Mouse (Mus musculus): Measurements from ENCODE around the gene Zfp90. TPM values are rescaled to one million over a fixed set of nuclear protein-coding genes. Genes with fewer than 3 reads are reported as not detected.
A peak's percentile ranks its signal among the peaks of the same experiment; 100 is the strongest.

Zfp90 gene
- polyA plus RNA-seq (2016; fragmentation: Nextera tagmentation; extraction: Ambion mirVana): 22.3 and 24.5 TPM in 2 replicates

DNA sequence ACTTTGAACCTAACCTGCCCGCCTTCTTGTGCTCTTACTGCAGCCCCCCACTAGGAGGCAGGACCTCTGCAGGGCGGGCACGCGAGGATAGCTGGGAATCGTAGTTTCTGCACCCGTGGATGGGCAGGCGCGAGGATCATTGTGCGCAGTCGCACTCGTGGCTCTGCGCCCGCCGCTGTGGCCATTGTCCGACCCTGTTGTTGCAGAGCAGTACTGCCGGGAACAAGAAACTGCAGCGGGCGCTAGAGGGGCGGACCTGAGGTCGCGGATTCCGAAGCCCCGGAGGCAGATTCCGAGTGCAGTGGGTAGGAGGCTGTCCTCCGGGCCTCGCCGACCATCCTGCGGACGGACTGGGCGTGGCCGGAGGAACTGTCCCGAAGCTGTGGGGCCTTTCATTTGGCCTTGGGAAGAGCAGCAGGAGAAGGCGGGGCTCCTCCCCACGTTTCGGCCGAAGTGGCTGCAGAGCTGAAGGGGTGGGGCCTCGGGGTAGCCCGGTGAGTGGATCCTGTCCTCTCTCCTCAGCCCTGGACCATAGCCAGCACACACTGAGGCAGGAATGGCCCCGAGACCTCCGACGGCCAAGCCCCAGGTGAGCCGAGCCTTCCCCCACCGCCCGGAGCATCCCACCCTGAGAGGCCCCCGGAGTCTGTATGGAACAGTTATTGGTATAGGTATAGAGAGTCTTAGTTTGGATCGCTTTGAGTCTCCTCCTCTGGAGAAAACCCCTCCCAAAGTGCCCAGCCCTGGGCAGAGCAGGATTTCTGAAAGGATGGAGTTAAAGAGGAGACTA lies at the start of gene Zfp90:
Gene Zfp90 (plus strand): TSS at position 146 of the 790 bp plus-strand sequence.
- WGBS: under 1% methylated on average over 46 of the region's 46 CpGs

DNA sequence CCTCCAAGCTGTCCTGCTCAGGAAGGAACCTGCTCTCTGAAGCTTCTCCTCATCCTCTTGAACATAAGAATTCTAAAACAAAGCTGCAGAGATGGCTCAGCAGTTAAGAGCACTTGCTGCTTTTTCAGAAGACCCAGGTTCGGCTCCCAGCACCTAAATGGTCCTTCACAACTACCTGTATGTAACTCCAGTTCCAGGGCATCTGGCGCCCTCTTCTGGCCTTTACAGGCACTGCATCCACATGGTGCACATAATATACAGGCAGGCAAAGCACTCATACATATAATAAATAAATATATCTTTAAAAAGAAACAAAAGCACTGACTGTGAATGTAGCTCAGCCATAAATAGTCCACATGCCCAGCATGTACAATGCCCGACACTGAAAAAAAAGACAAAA lies 46.6 kb upstream of the Zfp90 start:
- 67% methylated on average over 3 of the region's 3 CpGs for WGBS
- peaks cover 12% of the 10 kb centered on the region for H3K4me1 ChIP-seq
- H3K36me3 ChIP-seq (replicated peaks): no peaks in the 10 kb centered on the region
- no peak for DNase-seq (ENCODE audit: extremely low spot score, low spot score)
- no peaks in the 10 kb centered on the region for H3K27me3 ChIP-seq (ENCODE audit: poor library complexity, severe bottlenecking)
- H3K4me3 ChIP-seq: no peak overlapping the region
- H3K9me3 ChIP-seq: peaks cover 7% of the 10 kb centered on the region; the same call in 1 of the 2 replicates
- H3K27ac ChIP-seq: no peak overlapping the region

More for the DNA sequence above, at the start of gene Zfp90:
- H3K27ac ChIP-seq: peak within 1 kb of the TSS; percentile 99
- peaks cover 32% of the 10 kb centered on the region for H3K4me1 ChIP-seq
- H3K27me3 ChIP-seq (ENCODE audit: poor library complexity, severe bottlenecking): no peaks in the 10 kb centered on the region
- peaks cover 16% of the 10 kb centered on the region; the same call in 1 of the 2 replicates for H3K9me3 ChIP-seq
- peak within 1 kb of the TSS; percentile 79 for H3K4me3 ChIP-seq
- DNase-seq (ENCODE audit: extremely low spot score, low spot score): peak; percentile 96
- peaks cover 39% of the 10 kb centered on the region for H3K36me3 ChIP-seq (replicated peaks)

DNA sequence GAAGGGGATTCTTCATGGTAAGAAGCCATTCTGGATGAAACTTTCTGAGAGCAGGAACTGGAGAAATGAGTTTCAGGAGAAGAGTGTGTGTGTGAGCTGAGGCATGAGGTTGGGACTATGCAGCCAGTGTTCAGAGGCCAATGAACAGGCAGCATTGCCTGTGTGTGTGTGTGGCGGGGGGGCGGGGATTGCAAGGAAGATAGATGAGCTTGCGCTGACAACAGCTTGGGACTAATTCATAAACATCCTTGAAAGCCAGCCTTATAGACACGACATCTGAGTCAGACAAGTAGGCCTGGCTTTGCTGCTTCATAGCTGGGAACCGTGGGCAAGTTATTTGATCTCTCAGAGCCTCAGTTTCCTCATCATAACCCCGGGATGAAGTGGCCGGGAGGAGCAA lies 46.1 kb upstream of the Zfp90 start:
- Histone ChIP-seq H3K9me3 (peaks cover 7% of the 10 kb centered on the region; the same call in 1 of the 2 replicates), H3K27me3 (ENCODE audit: poor library complexity, severe bottlenecking) (no peaks in the 10 kb centered on the region), H3K4me1 (peaks cover 12% of the 10 kb centered on the region), H3K27ac (no peak overlapping the region), H3K36me3 (replicated peaks) (no peaks in the 10 kb centered on the region), H3K4me3 (no peak overlapping the region)
- DNase-seq (ENCODE audit: extremely low spot score, low spot score): no peak
- 90% methylated on average over 7 of the region's 7 CpGs for WGBS

DNA sequence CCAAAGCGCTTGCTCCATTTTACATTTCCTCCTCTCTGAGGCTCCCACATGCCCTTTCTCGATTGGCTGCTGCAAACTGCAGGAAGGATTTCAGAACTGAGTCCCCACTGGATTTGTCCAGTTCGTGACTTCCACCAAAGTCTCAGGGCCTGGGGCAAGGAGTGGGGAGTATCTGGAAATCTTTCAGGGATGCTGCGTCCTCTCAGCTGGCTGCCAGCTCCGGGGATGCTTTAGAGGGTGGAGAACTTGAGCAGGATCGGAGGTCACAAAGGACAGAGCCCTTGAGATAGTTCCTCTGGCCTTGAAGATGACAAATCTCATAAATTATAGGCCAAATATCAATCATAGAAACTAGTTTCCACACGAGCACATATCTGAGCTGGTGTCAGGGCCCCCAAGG lies 39.2 kb upstream of the Zfp90 start:
- WGBS: 82% methylated on average over 7 of the region's 7 CpGs
- DNase-seq (ENCODE audit: extremely low spot score, low spot score): no peak
- H3K27me3 ChIP-seq (ENCODE audit: poor library complexity, severe bottlenecking): no peaks in the 10 kb centered on the region

DNA sequence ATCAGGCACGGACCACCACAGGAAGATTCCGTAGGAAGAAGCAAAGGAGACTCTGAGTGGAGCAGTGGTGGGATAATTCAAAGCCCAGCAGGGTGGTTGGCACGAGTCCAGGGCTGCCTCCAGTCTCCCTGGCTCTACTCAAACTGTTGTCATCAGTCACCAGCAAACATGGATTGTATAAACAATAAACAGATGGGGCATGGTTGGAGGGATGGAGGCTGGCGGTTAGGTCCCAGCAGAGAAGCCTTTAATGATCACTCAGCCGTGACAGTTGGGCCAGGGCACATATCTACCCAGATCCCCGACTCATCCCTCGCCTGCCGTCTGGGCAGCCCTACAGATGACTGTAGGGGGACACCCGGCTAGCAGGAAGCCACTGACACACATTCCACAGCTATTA lies 38.3 kb upstream of the Zfp90 start:
- Histone ChIP-seq H3K27ac (no peak overlapping the region), H3K9me3 (no peaks in the 10 kb centered on the region), H3K4me1 (peaks cover 6% of the 10 kb centered on the region; the same call in 1 of the 2 replicates), H3K36me3 (replicated peaks) (no peaks in the 10 kb centered on the region), H3K4me3 (no peak overlapping the region), H3K27me3 (ENCODE audit: poor library complexity, severe bottlenecking) (no peaks in the 10 kb centered on the region)
- WGBS: 37% methylated on average over 9 of the region's 9 CpGs
- no peak for DNase-seq (ENCODE audit: extremely low spot score, low spot score)

More for the DNA sequence above, 39.2 kb upstream of the Zfp90 start:
- H3K4me3 ChIP-seq: no peak overlapping the region
- peaks cover 6% of the 10 kb centered on the region; the same call in 1 of the 2 replicates for H3K4me1 ChIP-seq
- no peaks in the 10 kb centered on the region for H3K36me3 ChIP-seq (replicated peaks)
- no peak overlapping the region for H3K27ac ChIP-seq
- no peaks in the 10 kb centered on the region for H3K9me3 ChIP-seq

DNA sequence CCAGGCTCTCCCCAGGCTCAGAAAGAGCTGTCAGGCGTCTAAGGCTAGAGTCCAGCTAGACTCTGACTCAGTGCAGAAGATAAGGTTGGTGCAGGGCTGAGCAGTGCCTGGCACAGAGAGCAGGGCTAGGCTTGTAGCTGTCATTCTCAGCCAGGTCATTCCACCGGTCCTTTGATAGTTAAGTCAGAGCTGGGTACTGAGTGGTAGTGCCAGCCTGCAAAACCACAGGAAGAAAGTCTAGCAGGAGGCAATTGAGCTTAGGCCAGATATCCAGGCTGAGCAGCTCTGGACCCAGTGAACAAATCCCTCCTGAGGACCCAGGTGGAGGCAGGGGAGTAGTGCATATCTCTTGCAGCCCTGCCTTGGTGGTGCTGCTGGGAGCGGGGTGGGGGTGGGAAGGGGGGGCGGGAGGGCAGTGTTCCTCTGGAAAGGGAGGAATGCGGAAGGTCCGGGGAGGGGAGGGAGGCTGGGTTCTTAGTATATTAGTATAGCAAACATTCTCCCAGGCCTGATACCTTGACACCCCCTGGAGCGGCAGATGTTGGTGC lies 36.6 kb upstream of the Zfp90 start:
- H3K4me1 ChIP-seq: peaks cover 14% of the 10 kb centered on the region
- H3K4me3 ChIP-seq: no peak overlapping the region
- DNase-seq (ENCODE audit: extremely low spot score, low spot score): no peak
- H3K36me3 ChIP-seq (replicated peaks): no peaks in the 10 kb centered on the region
- no peaks in the 10 kb centered on the region for H3K27me3 ChIP-seq (ENCODE audit: poor library complexity, severe bottlenecking)
- no peak overlapping the region for H3K27ac ChIP-seq
- WGBS: 76% methylated on average over 7 of the region's 7 CpGs
- H3K9me3 ChIP-seq: no peaks in the 10 kb centered on the region

DNA sequence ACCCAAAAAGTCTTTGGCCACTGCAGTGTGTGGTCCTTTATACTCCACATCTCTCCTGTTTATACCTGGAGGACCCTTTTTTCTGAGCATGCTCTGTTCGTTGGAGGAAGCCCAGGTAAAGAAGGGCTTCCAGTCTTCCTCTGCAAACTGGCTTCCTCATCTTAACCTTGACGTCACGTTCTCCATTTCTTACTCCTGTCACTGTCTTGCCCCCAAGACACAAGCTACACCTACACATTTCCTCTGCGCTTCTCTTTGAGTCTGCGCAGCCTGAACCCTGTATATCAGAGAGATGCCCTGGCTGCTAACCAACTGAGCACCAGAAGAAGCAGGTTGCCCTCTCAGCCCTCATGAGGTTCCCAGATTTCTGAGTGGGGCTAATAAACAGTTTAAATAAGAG lies 35.8 kb upstream of the Zfp90 start:
- Histone ChIP-seq H3K36me3 (replicated peaks) (no peaks in the 10 kb centered on the region), H3K27ac (no peak overlapping the region), H3K27me3 (ENCODE audit: poor library complexity, severe bottlenecking) (no peaks in the 10 kb centered on the region), H3K4me3 (no peak overlapping the region), H3K4me1 (peaks cover 15% of the 10 kb centered on the region), H3K9me3 (no peaks in the 10 kb centered on the region)
- no peak for DNase-seq (ENCODE audit: extremely low spot score, low spot score)
- 84% methylated on average over 5 of the region's 5 CpGs for WGBS

DNA sequence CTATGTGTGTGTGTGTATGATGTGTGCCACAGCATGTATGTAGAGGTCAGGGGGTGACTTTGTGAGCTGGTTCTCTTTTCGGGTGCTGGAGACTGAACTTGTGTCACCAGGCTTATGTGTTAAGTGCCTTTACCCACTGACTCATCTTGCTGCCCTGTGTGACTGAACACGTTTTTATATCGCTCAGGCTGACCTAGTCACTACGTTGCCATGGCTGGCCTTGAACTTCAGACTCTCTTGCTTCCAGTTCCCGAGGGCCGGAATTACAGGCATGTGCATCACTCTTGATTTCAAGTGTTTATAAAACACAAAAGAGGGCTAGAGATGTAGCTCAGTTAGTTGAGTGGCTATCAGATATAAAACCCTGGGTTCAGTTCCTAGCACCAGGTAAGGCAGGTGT lies 34.1 kb upstream of the Zfp90 start:
- 90% methylated on average over 6 of the region's 6 CpGs for WGBS
- H3K4me1 ChIP-seq: peaks cover 15% of the 10 kb centered on the region
- no peak overlapping the region for H3K27ac ChIP-seq
- no peaks in the 10 kb centered on the region for H3K9me3 ChIP-seq
- H3K36me3 ChIP-seq (replicated peaks): no peaks in the 10 kb centered on the region
- DNase-seq (ENCODE audit: extremely low spot score, low spot score): no peak
- no peaks in the 10 kb centered on the region for H3K27me3 ChIP-seq (ENCODE audit: poor library complexity, severe bottlenecking)
- no peak overlapping the region for H3K4me3 ChIP-seq

DNA sequence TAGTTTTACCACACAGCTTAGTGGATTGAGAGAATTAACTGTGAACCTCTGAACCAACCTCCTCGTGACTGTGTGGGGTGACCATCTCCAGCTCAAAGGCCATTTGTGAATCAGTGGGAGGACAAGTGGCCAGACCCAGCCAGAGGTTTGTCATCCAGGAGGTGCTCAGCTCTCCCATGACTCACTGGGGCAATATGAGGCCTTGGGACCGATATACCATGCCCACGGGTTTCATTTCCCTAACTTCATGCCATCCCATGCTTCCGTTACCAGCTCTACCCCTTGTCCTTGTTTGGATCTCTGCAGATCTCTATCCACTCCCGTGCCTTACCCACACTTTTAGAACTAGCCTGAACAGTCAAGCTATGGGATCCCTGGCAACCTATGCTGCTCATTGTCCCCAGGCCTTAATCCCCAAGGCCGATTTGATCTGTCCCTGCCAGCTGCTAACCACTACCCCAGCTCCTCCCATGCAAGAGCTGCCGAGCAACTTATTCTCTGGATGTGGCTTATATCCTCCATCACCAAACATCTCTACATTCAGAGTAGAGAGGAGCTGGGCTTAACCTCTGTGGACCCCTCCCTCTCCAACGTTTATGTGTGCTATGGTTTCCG lies 27.2 kb upstream of the Zfp90 start:
- no peak overlapping the region for H3K4me3 ChIP-seq
- H3K27ac ChIP-seq: no peak overlapping the region
- no peak for DNase-seq (ENCODE audit: extremely low spot score, low spot score)
- no peaks in the 10 kb centered on the region for H3K9me3 ChIP-seq
- H3K27me3 ChIP-seq (ENCODE audit: poor library complexity, severe bottlenecking): no peaks in the 10 kb centered on the region
- WGBS: 80% methylated on average over 9 of the region's 9 CpGs
- no peaks in the 10 kb centered on the region for H3K36me3 ChIP-seq (replicated peaks)
- peaks cover 7% of the 10 kb centered on the region for H3K4me1 ChIP-seq

DNA sequence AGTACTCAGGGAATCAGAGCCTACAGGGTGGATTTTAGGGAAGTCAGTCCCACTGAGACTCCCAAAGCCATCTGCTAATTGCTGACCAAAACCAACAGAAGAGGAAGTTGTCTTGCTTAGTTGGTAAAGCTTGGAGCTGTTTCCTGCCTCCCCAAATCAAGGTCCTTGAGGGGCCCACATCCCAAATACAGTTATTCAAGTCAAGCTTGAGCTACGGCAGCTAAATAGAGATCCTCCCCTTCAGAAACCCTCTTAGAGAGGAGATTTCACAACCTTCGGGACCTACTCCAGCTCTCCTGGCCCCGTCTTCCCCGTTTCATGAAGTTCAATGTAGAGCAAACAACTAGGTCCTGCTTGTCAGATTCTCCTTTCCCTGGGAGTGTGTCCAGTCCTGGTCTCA lies 20.6 kb upstream of the Zfp90 start:
- Histone ChIP-seq H3K9me3 (no peaks in the 10 kb centered on the region), H3K4me3 (no peak overlapping the region), H3K27ac (no peak overlapping the region), H3K27me3 (ENCODE audit: poor library complexity, severe bottlenecking) (no peaks in the 10 kb centered on the region), H3K36me3 (replicated peaks) (no peaks in the 10 kb centered on the region), H3K4me1 (no peaks in the 10 kb centered on the region)
- DNase-seq (ENCODE audit: extremely low spot score, low spot score): no peak
- WGBS: 86% methylated on average over 4 of the region's 4 CpGs

DNA sequence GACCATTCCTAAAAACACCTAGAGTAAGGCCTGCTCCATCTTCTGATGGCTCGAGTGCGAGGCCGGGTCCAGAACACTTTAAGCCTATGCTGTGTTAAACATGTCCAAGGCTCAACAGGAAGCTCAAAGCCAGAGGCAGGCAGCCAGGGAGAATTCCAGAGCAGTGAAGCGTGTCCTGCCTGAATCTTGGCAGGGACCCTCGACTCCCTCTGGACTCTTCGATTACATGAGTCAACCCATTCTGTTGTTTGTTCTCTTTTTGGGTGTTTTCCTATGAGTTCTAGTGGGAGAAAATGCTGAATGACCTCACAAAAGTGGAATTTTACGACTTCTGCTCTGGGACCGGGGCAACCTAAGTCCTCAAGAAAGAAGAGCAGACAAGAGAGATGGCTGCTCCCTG lies 15.4 kb upstream of the Zfp90 start:
- H3K9me3 ChIP-seq: no peaks in the 10 kb centered on the region
- peaks cover 21% of the 10 kb centered on the region for H3K4me1 ChIP-seq
- H3K27ac ChIP-seq: no peak overlapping the region
- H3K36me3 ChIP-seq (replicated peaks): no peaks in the 10 kb centered on the region
- no peak for DNase-seq (ENCODE audit: extremely low spot score, low spot score)
- no peak overlapping the region for H3K4me3 ChIP-seq
- H3K27me3 ChIP-seq (ENCODE audit: poor library complexity, severe bottlenecking): no peaks in the 10 kb centered on the region
- WGBS: 69% methylated on average over 8 of the region's 8 CpGs

DNA sequence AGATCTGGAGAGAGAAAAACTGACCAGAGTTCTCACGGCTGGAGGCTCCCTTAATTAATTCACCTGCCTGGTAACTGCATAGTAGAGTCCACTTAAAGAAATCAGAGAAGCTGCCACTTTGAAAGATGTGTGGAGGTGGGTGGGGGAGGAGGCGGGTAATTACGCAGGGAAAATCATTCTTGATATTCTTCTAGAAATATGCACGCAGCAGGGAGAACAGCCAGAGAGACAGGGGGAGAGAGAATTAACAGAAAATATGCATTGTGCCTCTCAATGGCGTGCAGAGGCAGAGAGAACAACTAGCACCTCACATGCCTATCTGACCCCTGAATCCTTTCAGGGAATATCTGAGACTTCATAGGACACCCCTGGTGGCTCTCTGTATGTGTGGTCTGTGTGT lies 14.9 kb upstream of the Zfp90 start:
- peaks cover 26% of the 10 kb centered on the region for H3K4me1 ChIP-seq
- no peak for DNase-seq (ENCODE audit: extremely low spot score, low spot score)
- no peak overlapping the region for H3K4me3 ChIP-seq
- WGBS: 70% methylated on average over 5 of the region's 5 CpGs
- no peak overlapping the region for H3K27ac ChIP-seq
- no peaks in the 10 kb centered on the region for H3K36me3 ChIP-seq (replicated peaks)
- no peaks in the 10 kb centered on the region for H3K27me3 ChIP-seq (ENCODE audit: poor library complexity, severe bottlenecking)
- H3K9me3 ChIP-seq: no peaks in the 10 kb centered on the region

Data from forebrain, embryonic 10.5 days (tissue).